Mouse (Mus musculus) hindbrain, embryonic 16.5 days (tissue): ENCODE results near the gene Trim33. TPM values are rescaled to one million over a fixed set of nuclear protein-coding genes. Genes with fewer than 3 reads are reported as not detected.

Experiments used
- ATAC-seq: fragments of 200-750 bp; cut with Nextera tagmentation; 2 replicates; pipeline ENCODE4 v1.8.0; 2017; ENCODE audit warnings: moderate TSS enrichment, moderate library complexity
- H3K27ac ChIP-seq: fragments of 300-500 bp; sonication (generic); 2 replicates; pipeline ENCODE4 v1.5.1; 2014; ENCODE audit warnings: low read depth, mild to moderate bottlenecking, control low read depth, low read length, moderate library complexity
- H3K27me3 ChIP-seq: fragments of 300-500 bp; sonication (generic); replicated peaks from 2 replicates; pipeline ENCODE4 v1.6.1; 2014; ENCODE audit warnings: low read length; ENCODE audit not compliant: control insufficient read depth, insufficient read depth
- H3K36me3 ChIP-seq: fragments of 300-500 bp; sonication (generic); 2 replicates; pipeline ENCODE4 v1.6.1; 2014; ENCODE audit warnings: mild to moderate bottlenecking, low read length, moderate library complexity, mixed read lengths; ENCODE audit not compliant: control insufficient read depth, insufficient read depth
- H3K4me1 ChIP-seq: fragments of 300-500 bp; sonication (generic); 2 replicates; pipeline ENCODE4 v1.6.1; 2014; ENCODE audit warnings: low read depth, low read length; ENCODE audit not compliant: control insufficient read depth, insufficient read depth
- H3K4me2 ChIP-seq: fragments of 300-500 bp; sonication (generic); 2 replicates; pipeline ENCODE4 v1.6.1; 2014; ENCODE audit warnings: mild to moderate bottlenecking, low read length, control low read depth, moderate library complexity
- H3K4me3 ChIP-seq: fragments of 300-500 bp; sonication (generic); 2 replicates; pipeline ENCODE4 v1.5.1; 2014; ENCODE audit warnings: mild to moderate bottlenecking, low read length, control low read depth, moderate library complexity
- H3K9ac ChIP-seq: fragments of 300-500 bp; sonication (generic); 2 replicates; pipeline ENCODE4 v1.6.1; 2014; ENCODE audit warnings: low read depth, mild to moderate bottlenecking, control low read depth, low read length, moderate library complexity
- H3K9me3 ChIP-seq: fragments of 300-500 bp; sonication (generic); 2 replicates; pipeline ENCODE4 v1.6.1; 2014; ENCODE audit warnings: mild to moderate bottlenecking, low read length, moderate library complexity; ENCODE audit not compliant: control insufficient read depth
- WGBS: fragments of 180-500 bp; shearing (Covaris S2); extraction: QIAGEN DNeasy Blood & Tissue Kit; methylation state at CpG from one replicate; pipeline ENCODE4 v1.1.7; 2014; 5-methylcytosine and 5-hydroxymethylcytosine counted together
- polyA plus RNA-seq: library from polyadenylated mRNA; unstranded; fragments of >200 nt; fragmentation: Nextera tagmentation; extraction: Ambion mirVana; gene quantifications from 2 replicates; pipeline ENCODE4 v1.2.1, GENCODE M21; 2015

The Trim33 gene
- polyA plus RNA-seq, 1 experiment from 2014 or later: 19.4 TPM

DNA sequence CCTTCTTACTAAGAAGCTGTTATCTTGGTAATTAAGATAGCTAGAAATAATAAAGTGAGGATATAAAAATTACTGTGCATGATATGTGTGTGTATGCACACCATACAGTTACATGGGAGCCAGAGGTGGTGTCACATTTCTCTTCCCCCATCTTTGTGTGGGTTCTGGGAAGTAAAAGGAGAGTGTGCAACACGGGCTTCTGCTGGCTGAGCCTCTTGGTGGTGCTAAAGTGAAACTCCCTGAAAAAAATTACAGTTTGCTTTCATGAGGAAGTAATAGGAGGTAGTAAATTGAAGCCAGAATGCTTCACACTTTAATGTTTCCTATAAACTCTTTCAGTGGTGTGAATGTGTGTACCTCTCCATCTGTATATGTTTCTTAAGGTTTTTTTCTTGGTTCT, 56.3 kb downstream of the Trim33 start:
- Histone ChIP-seq H3K4me1 (no peaks in the 10 kb centered on the region), H3K9ac (no peak overlapping the region), H3K36me3 (peaks cover 19% of the 10 kb centered on the region), H3K27me3 (no peaks in the 10 kb centered on the region), H3K27ac (no peak overlapping the region), H3K9me3 (no peaks in the 10 kb centered on the region), H3K4me2 (no peak overlapping the region), H3K4me3 (no peak overlapping the region)
- no peak for ATAC-seq
- WGBS: 52% methylated on average over 1 of the region's 1 CpGs

GRCm38 (mm10) chr3:103346658-103347057, 67.6 kb downstream of the Trim33 start:
- Histone ChIP-seq H3K9ac (no peak overlapping the region), H3K4me1 (no peaks in the 10 kb centered on the region), H3K4me3 (no peak overlapping the region), H3K36me3 (peaks cover 27% of the 10 kb centered on the region), H3K27ac (no peak overlapping the region), H3K27me3 (no peaks in the 10 kb centered on the region), H3K4me2 (no peak overlapping the region), H3K9me3 (no peaks in the 10 kb centered on the region)
- ATAC-seq: no peak
- 97% methylated on average over 2 of the region's 2 CpGs for WGBS

DNA sequence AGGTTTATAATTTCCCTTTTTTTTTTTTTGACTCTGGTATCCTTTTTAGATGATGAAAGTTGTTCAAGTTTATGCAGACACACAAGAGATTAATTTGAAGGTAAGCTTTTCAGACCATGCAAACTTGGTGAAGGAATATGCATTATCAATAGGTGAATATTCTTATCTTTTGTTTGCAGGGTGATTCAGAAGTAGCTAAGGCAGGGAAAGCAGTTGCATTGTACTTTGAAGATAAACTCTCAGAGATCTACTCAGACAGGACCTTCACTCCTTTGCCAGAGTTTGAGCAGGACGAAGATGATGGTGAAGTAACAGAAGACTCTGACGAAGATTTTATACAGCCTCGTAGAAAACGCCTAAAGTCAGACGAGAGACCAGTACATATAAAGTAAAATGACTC, 74.4 kb downstream of the Trim33 start:
- no peak overlapping the region for H3K9ac ChIP-seq
- peaks cover 14% of the 10 kb centered on the region for H3K36me3 ChIP-seq
- ATAC-seq: no peak
- no peaks in the 10 kb centered on the region for H3K9me3 ChIP-seq
- WGBS: 93% methylated on average over 5 of the region's 5 CpGs
- H3K4me2 ChIP-seq: no peak overlapping the region
- H3K27me3 ChIP-seq: no peaks in the 10 kb centered on the region
- H3K4me3 ChIP-seq: no peak overlapping the region
- no peaks in the 10 kb centered on the region for H3K4me1 ChIP-seq
- no peak overlapping the region for H3K27ac ChIP-seq

DNA sequence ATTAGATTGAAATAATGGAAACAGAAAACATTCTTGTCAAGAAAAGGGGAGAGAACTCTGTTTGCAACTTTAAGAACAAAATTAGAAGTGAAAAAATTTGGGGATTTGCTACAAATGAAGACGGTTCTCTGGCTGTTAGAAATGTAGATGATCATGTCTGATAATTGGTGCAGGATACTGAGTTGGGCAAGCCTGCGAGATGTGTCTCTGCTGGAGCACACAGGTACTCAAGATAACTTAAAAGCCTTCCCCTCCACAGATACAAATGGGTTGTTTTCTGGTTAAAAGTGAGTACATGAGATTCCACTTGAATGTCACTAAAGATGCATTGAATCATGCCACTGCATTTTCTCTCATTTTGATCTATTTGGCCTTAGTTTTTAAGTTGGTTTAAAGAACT, 74.9 kb downstream of the Trim33 start:
- H3K9me3 ChIP-seq: no peaks in the 10 kb centered on the region

DNA sequence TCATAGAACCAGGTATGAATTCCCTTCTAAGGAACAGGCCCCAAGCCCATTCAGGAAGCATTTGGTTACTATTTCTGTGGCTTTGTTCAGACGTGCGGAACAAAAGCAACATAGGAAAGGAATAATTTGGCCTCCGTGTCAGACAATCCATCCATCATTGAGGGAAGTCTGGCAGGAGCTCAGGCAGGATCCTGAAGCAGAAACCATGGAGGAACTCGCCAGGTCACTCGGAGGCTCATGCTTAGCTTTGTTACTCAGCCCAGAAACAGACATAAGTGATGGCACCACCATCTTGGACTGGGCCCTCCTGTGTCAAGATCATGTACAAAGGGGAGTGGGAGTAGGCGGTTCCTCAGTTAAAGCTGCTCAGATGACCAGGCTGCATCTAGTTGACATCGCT, 82.1 kb downstream of the Trim33 start:
- ATAC-seq: 0 out of 2 replicates have a peak, but pooled peaks have one; percentile 13

More for the DNA sequence above, 74.9 kb downstream of the Trim33 start:
- no peak overlapping the region for H3K9ac ChIP-seq
- H3K36me3 ChIP-seq: peaks cover 12% of the 10 kb centered on the region; the same call in 1 of the 2 replicates
- H3K27ac ChIP-seq: no peak overlapping the region
- WGBS: 89% methylated on average over 2 of the region's 2 CpGs
- H3K4me1 ChIP-seq: no peaks in the 10 kb centered on the region
- H3K4me2 ChIP-seq: no peak overlapping the region
- ATAC-seq: no peak
- H3K4me3 ChIP-seq: no peak overlapping the region
- H3K27me3 ChIP-seq: no peaks in the 10 kb centered on the region

DNA sequence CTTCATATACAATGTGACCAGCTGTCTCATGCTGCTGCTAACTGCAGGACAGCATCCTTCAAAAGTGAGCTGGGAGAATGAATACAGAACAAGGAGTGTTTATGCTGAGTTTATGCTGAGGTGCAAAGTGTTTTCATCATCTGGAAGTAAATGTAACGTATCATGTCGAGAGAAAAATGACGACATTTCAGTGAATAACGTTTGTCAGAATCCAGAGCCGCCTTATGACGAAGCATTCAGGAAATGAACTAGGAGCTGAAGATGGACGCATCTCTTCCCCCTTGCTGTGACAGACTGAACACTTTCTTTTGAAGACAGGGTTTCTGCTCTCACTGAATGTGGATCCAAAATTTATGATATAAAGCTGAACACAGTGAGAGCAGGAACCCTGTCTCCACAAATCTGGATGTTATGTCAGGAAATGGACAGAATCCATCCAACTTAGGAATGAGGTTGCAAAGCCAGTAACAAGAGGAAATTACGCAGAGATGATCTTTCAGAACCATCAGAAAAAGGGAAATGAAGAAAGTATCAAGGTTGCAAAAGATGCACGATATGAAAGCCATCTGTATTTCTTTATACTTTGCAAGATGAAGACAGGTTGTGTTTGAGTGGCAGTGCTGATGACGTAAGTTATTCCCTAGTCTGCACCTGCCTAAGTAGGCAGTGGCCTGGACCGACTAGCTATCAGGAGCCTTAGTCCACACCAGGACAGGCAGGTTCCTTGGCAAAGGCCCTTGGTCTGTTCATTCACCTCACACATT, 85.3 kb downstream of the Trim33 start:
- Histone ChIP-seq H3K4me2 (no peak overlapping the region), H3K4me3 (no peak overlapping the region), H3K4me1 (no peaks in the 10 kb centered on the region), H3K27ac (no peak overlapping the region), H3K9ac (no peak overlapping the region), H3K9me3 (no peaks in the 10 kb centered on the region), H3K36me3 (peaks cover 2% of the 10 kb centered on the region; the same call in 1 of the 2 replicates), H3K27me3 (no peaks in the 10 kb centered on the region)
- ATAC-seq: no peak
- WGBS: 87% methylated on average over 11 of the region's 11 CpGs

More for the DNA sequence above, 82.1 kb downstream of the Trim33 start:
- WGBS: 79% methylated on average over 7 of the region's 7 CpGs
- H3K27me3 ChIP-seq: no peaks in the 10 kb centered on the region
- H3K4me3 ChIP-seq: no peak overlapping the region
- no peaks in the 10 kb centered on the region for H3K4me1 ChIP-seq
- no peak overlapping the region for H3K27ac ChIP-seq
- H3K9me3 ChIP-seq: no peaks in the 10 kb centered on the region
- no peak overlapping the region for H3K4me2 ChIP-seq
- no peak overlapping the region for H3K9ac ChIP-seq
- H3K36me3 ChIP-seq: peaks cover 6% of the 10 kb centered on the region; the same call in 1 of the 2 replicates

DNA sequence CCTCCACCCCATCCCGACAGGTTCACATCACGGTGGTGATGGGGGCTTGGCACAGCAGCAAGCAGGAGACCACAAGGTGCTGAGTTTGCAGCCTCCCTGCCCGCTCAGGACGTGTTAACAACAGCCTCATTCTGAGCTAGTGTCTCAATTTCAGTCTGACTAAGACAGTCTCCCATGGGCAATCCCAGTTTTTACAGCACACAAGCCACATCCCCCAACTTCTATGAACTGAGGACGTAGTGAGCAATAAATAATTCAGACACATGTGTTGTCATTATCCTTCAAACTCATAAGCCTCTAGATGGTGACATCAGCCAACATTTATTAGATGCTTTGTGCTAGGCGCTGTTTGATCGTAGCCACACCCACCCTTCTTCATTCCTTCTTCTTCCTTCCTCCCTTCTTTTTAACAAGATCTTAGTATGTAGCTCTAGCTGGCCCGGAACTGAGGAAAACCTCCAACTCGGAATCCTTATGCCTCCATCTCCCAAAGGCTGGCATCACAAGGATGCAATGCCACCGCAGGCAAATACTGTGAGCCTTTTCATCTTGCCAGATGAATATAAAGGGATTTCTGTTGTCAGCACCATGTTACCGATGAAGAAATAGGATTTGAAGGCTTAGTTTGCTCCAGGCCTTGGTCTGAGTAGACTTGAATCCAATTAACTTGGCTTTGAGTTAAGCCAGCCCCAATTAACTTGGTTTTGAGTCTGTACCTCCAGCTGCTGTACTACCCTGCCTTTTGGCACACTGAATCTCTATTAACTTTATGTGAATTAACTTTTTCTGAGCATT, 88.3 kb downstream of the Trim33 start:
- no peaks in the 10 kb centered on the region for H3K27me3 ChIP-seq
- no peaks in the 10 kb centered on the region for H3K36me3 ChIP-seq
- H3K9ac ChIP-seq: no peak overlapping the region
- no peak overlapping the region for H3K27ac ChIP-seq
- peak; percentile 52; the same call in 1 of the 2 replicates for ATAC-seq
- no peaks in the 10 kb centered on the region for H3K9me3 ChIP-seq
- H3K4me3 ChIP-seq: no peak overlapping the region
- H3K4me2 ChIP-seq: no peak overlapping the region
- no peaks in the 10 kb centered on the region for H3K4me1 ChIP-seq
- WGBS: 79% methylated on average over 11 of the region's 11 CpGs

DNA sequence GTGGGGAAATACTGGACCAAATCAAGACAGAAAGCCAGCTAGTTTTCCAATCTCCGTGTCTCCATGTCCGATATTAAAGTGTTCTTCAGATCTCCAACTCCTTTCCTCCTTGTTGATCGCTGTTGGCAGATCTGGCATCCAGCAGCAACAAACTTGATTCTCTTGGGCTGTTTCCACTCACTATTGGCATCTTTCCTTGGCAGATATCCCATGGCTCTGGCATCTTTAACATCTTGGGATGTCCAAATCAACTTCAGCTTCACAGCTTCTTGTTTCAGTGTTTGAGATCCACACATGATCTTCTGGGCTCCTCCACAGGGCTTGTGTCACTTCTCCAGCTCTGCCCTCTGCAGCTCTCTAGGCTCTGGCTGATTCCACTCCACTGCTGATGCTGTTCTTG, 89.6 kb downstream of the Trim33 start:
- H3K27me3 ChIP-seq: no peaks in the 10 kb centered on the region
- H3K9me3 ChIP-seq: no peaks in the 10 kb centered on the region
- H3K27ac ChIP-seq: no peak overlapping the region
- no peak for ATAC-seq
- no peaks in the 10 kb centered on the region for H3K36me3 ChIP-seq
- no peak overlapping the region for H3K9ac ChIP-seq
- WGBS: 93% methylated on average over 3 of the region's 3 CpGs
- H3K4me2 ChIP-seq: no peak overlapping the region
- H3K4me3 ChIP-seq: no peak overlapping the region
- no peaks in the 10 kb centered on the region for H3K4me1 ChIP-seq

GRCm38 (mm10) chr3:103374028-103374427, 94.9 kb downstream of the Trim33 start:
- Histone ChIP-seq H3K4me3 (no peak overlapping the region), H3K27ac (no peak overlapping the region), H3K9ac (no peak overlapping the region), H3K9me3 (no peaks in the 10 kb centered on the region), H3K4me1 (no peaks in the 10 kb centered on the region), H3K4me2 (no peak overlapping the region), H3K27me3 (no peaks in the 10 kb centered on the region), H3K36me3 (no peaks in the 10 kb centered on the region)
- no peak for ATAC-seq
- 39% methylated on average over 8 of the region's 8 CpGs for WGBS
